Mouse (Mus musculus): ENCODE results near the gene Olfr992.
"Not testable (repeated sequence)": the region's sequence is repeated elsewhere in the genome, so short reads cannot be mapped to it uniquely, and the experiment has no call there.

The Olfr992 gene

GRCm38 (mm10) chr2:85409369-85409768 is at the start of gene Olfr992:
Gene Olfr992 (minus strand): TSS chr2:85409469.
- no peak for DNase-seq

GRCm38 (mm10) chr2:85443539-85443938 is 34.3 kb upstream of the Olfr992 start, which contains the start of gene Olfr995:
Gene Olfr995 (minus strand): TSS chr2:85443639.
- no peak for DNase-seq

GRCm38 (mm10) chr2:85442546-85442945 is 33.3 kb upstream of the Olfr992 start:
- DNase-seq, result no peak

GRCm38 (mm10) chr2:85436351-85436750 is 27.1 kb upstream of the Olfr992 start, which contains the start of gene Olfr994:
Gene Olfr994 (minus strand): TSS chr2:85436451.
- no peak for DNase-seq

- no peak for DNase-seq
Observed at GRCm38 (mm10) chr2:85425893-85426292, 16.6 kb upstream of the Olfr992 start.

GRCm38 (mm10) chr2:85414777-85415176 is 5.5 kb upstream of the Olfr992 start, which contains the start of gene Olfr993:
Gene Olfr993 (minus strand): TSS chr2:85414877.
- no peak for DNase-seq

GRCm38 (mm10) chr2:85363127-85363526 is 46.1 kb downstream of the Olfr992 start, which contains the start of gene Olfr988:
Gene Olfr988 (minus strand): TSS chr2:85363227.
- DNase-seq, result not testable (repeated sequence)

Data from lung, adult 18-20 months (tissue).